ENCODE assay signal across 20 mouse cellular contexts in the genomic region with DNA sequence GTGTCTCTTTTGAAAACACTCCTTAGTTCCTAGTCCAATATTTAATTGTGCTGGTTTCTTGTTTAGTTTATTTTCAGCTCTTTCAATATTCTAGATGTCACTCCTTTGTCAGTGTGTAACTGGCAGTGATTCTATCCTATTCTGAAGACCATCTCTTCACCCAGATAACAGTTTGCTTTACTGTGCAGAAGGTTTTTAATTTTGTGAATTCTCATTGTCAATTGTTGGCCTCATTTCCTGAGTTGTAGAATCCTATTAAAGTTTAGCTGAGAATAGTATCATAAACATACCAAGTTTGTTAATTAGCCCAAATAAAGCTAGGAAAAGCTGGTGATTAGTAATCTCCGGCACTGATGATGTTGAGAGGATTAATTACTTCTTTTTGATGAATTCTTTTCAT.
"Had no signal": no experiment of that assay in that cellular context is flagged by ENCODE, and none has a peak within 500 bp of the region (broad histone marks: within the 10 kb centered on the region; RNA-seq: fewer than 3 reads in every experiment).

No protein-coding gene starts in this region.

- H3K27me3 ChIP-seq: kidney, embryonic 15.5 days; limb, embryonic 13.5 days; liver, embryonic 12.5 days; liver, embryonic 15.5 days; lung, embryonic 15.5 days; megakaryocyte, embryonic 14.5 days; midbrain, embryonic 13.5 days; neural tube, embryonic 13.5 days had no signal

- H3K9me3 ChIP-seq: kidney, embryonic 15.5 days; limb, embryonic 10.5 days; limb, embryonic 13.5 days; liver, embryonic 12.5 days; liver, embryonic 15.5 days; lung, embryonic 15.5 days; megakaryocyte, embryonic 14.5 days; midbrain, embryonic 10.5 days; midbrain, embryonic 13.5 days; neural tube, embryonic 13.5 days had no signal

- H3K36me3 ChIP-seq: kidney, embryonic 15.5 days; limb, embryonic 10.5 days; limb, embryonic 13.5 days; liver, embryonic 12.5 days; liver, embryonic 15.5 days; lung, embryonic 15.5 days; midbrain, embryonic 10.5 days; midbrain, embryonic 13.5 days; neural tube, embryonic 13.5 days had no signal

- DNase-seq: kidney, adult 8-10 months; kidney, postnatal 10 days; kidney, postnatal 36 days; liver; lung, adult 18-20 months; lung, postnatal 10 days; lung, postnatal 36 days; thymus, postnatal 25 days had no signal

- ATAC-seq: liver, embryonic 12.5 days; midbrain, embryonic 13.5 days; midbrain, embryonic 16.5 days had no signal

- H3K4me3 ChIP-seq: kidney, embryonic 15.5 days; limb, embryonic 10.5 days; limb, embryonic 13.5 days; liver, embryonic 12.5 days; liver, embryonic 15.5 days; lung, embryonic 15.5 days; megakaryocyte, embryonic 14.5 days; midbrain, embryonic 10.5 days; midbrain, embryonic 13.5 days; myocyte; neural tube, embryonic 13.5 days had no signal

- H3K4me2 ChIP-seq: kidney, embryonic 15.5 days; limb, embryonic 13.5 days; liver, embryonic 12.5 days; liver, embryonic 15.5 days; lung, embryonic 15.5 days; midbrain, embryonic 13.5 days; neural tube, embryonic 13.5 days had no signal

- H3K9ac ChIP-seq: kidney, embryonic 15.5 days; limb, embryonic 13.5 days; liver, embryonic 12.5 days; liver, embryonic 15.5 days; lung, embryonic 15.5 days; midbrain, embryonic 13.5 days; neural tube, embryonic 13.5 days had no signal

- H3K4me1 ChIP-seq: kidney, embryonic 15.5 days; limb, embryonic 10.5 days; limb, embryonic 13.5 days; liver, embryonic 12.5 days; liver, embryonic 15.5 days; lung, embryonic 15.5 days; megakaryocyte, embryonic 14.5 days; midbrain, embryonic 10.5 days; midbrain, embryonic 13.5 days; neural tube, embryonic 13.5 days had no signal

- H3K27ac ChIP-seq: kidney, embryonic 15.5 days; limb, embryonic 10.5 days; limb, embryonic 13.5 days; liver, embryonic 12.5 days; liver, embryonic 15.5 days; lung, embryonic 15.5 days; midbrain, embryonic 10.5 days; midbrain, embryonic 13.5 days; neural tube, embryonic 13.5 days had no signal
